Mouse (Mus musculus): ENCODE data around the gene Sidt1. TPM values are rescaled to one million over a fixed set of nuclear protein-coding genes. Genes with fewer than 3 reads are reported as not detected.
"Not testable (repeated sequence)": the region's sequence is repeated elsewhere in the genome, so short reads cannot be mapped to it uniquely, and the experiment has no call there.

The Sidt1 gene
- total RNA-seq, 2 experiments from 2014 or later, result 41.2 to 41.9 TPM

DNA sequence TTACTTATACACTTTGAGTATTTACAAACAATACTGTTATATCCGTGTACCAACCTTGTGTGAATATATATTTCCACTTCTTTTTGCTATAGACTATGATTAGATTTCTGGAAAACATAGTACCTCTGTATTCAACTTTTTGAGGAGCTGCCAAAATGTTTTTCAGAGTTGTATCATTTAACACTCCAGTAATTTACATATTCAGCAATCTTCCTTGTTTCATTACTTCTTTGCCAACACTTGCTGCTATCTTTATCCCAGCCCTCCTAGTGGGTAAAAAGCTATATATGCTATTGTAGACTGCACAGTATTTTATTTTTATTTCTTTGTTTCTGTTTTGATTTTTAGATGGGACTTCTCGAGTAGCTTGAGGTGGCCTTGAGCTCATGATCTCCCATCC, 29.2 kb downstream of the Sidt1 start:
- no peak for DNase-seq (ENCODE audit: low spot score in 2 of 2)

DNA sequence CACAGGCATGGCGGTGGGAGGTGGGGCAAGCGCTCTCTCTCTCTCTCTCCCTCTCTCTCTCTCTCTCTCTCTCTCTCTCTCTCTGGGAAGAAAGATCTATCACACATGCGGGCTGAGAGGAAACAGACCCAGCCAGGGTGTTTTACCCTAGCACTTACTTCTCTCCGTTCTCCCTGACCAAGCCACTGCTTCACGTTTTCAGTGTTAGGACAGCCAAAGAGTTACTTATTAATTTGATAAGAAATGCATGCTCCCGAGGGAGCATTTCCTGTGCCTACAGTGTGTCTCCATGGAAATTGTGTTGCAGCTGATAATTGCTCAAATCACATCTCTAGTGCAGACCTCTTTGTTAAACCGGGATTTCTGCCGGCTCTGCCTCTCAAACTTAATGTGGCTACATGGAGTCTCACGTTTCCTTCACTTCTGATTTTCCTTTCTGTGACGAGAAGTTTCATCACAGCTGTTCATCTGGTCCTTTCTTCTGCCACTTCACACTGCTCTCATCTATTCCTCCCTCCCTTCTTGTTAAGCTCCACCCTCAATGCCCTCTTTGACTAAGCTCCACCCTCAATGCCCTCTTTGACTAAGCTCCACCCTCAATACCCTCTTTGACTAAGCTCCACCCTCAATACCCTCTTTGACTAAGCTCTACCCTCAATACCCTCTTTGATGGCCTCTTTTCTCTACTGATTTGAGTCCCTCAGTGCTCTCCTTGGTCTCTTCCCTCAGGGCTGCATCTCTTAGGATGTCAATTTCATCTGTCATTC, 30.7 kb downstream of the Sidt1 start:
- DNase-seq (ENCODE audit: low spot score in 2 of 2), result no peak

DNA sequence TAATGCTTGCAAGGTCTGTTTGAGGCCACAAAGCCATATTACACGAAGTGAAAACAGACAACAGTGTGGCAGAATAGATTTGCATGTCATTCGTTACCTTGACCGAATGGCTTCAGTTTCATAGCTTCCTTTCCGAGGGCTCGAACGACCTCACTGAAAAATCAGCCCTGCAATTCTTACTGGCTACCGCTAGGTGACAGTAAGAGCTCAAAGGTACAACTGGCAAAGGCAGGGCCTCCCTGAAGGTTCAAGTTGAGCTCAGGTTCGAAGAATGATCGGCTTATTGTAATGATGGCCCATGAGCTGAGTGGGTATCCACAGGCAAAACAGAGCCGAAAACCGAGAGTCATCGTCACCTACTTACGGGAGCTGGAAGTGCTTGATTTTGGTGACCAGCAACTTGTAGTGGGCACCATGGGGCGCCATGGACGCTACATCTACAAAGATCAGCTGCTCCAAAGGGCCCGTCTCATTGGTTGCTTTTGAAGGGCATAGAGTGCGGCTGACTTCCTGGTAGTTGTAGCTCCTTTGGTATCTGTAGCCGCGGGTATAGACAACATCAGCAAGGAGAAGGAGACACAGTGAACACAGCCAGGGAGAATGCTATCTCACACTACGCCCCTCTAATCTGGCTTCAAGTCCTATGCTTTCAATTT, 33.4 kb downstream of the Sidt1 start:
- no peak for DNase-seq (ENCODE audit: low spot score in 2 of 2)

DNA sequence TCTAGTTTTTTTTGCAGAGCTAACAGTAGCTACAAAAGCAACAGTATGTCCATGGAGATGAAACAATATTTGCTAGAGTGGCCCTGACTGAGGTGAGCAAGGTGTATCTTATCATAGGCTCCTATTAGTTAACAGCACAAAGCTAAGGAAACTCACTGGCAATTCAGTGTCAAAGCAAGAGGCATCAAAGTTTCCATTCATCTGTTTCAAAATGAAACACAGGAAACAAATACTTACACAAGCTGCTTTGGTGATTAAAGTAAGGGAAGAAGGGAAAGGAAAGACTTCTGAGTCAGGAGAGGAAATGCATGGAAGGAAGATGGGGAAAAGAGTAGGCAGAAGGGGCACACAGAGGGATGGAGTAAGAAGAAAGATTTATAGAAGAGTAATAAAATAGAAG, 39.0 kb downstream of the Sidt1 start:
- DNase-seq (ENCODE audit: low spot score in 2 of 2), result no peak

DNA sequence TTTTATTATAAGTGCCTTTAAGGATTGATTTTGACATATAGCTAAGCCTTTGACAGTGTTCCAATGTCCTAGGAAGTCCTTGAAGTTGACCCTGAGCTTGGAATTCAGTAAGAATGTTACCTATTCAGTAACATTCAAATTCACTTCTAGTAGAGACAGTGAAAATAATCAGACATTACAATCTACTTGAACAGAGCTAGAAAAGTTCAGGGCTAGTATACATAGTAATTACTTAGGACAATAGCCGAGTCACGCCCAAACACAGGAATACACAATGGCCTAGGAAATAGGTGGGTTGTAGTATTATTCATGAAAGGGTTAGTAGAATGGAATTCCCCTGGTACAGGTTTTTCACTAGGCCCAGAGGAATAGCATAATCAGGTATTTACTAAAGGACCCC, 40.3 kb downstream of the Sidt1 start:
- not testable (repeated sequence) for DNase-seq (ENCODE audit: low spot score in 2 of 2)

DNA sequence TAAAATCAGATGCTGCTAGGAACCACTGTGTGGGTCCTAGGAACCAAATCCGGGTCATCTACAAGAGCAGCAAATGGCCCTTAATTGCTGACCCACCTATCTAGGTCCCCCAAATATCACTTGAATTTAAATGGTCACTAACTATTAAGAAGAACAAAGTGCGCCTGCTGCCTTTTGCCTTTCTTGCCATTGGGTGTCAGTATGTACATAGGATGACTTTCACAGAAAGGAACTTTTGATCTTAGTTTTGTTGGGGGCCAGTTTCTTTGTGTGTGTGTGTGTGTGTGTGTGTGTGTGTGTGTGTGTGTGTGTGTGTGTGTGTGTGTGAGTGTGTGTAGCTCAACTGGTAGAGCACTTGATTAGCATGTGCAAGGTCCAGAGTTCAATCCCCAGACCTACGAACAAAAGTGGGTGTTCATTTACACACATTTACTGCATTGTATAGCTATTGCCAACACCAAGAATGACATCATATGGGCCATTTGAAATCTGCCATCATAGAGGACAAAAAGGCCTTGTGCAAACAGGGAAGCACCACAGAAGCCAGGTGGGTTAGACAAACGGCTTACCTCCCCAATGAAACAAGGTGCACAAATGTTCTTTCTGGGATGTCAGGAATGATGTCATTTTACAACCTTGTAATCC, 43.9 kb downstream of the Sidt1 start:
- DNase-seq (ENCODE audit: low spot score in 2 of 2), result no peak

DNA sequence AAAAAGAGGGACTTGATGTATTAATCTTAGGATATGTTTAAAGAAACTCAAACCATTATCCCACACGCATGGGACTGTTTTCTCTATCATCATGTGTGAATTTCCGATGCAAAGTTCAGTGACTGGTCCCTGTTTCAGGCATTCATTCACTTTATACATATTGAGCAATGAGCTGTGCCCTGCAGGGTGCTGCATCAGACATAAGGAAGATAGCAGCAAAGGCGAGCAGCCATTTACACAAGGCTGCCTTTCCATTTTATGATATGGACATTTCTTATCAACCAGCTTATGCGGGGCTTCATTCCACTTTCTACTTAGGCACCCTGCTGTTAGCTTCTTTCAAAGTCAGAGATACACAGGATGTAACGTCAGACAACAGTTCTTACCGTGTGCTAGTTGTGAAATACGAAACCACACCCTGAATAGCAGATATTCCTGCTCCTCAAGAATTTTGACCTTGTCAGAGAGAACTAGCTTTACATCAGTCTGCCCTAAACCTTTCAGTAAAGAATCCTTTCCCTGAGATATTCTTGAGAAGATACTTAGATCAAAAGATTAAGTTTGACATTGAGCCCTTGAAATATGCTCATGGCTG, 45.5 kb downstream of the Sidt1 start:
- DNase-seq (ENCODE audit: low spot score in 2 of 2), result no peak

DNA sequence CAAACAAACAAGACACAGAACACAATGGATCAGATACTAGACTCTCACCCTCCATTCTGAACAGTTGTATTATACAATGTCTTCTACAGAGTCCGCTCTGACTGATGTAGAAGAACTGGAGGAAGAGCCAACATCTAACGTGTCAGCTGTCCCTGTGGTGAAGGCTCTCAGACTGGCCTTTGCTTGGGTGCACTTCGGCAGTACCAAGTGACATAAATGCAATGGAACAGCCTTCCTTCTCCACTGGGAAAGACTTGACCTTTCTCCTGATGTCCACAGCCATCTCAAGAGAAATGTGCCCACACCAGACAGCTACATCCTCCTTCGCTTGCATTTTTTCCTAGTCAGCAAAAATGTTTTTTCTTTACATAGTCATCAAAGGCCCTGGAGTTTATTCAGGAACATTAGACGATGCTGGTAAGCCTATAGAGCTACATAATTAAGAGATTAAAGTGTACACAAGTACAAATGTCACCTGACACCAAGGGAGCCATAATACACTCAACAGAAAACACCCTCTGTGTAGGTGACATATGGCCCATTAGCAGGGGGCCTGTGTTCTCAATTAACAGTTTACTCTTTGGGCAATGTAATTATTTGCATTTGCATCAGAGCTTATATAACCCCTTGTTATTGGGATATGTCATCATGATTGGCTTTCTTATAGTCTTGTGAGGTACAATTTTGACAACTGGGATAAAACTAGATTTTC, 50.2 kb downstream of the Sidt1 start:
- no peak for DNase-seq (ENCODE audit: low spot score in 2 of 2)

DNA sequence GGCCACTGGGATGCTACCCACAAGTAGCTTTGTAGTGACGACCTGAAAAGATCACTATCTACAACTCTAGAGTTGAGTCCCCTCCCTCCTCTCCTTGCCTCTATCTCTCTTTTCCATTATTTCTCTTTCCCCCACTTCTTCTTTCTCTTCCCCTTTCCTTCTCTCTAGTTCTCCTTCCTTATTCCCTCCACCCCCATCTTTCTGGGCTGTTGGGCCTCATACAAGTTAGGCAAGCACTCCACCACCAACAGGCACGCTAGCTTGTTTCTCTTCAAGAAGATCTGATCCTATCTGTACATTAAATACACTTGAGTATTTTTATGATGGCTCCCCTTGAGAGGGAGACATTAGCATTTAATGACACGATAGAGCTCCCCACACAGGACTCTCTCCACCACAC, 51.0 kb downstream of the Sidt1 start:
- no peak for DNase-seq (ENCODE audit: low spot score in 2 of 2)

DNA sequence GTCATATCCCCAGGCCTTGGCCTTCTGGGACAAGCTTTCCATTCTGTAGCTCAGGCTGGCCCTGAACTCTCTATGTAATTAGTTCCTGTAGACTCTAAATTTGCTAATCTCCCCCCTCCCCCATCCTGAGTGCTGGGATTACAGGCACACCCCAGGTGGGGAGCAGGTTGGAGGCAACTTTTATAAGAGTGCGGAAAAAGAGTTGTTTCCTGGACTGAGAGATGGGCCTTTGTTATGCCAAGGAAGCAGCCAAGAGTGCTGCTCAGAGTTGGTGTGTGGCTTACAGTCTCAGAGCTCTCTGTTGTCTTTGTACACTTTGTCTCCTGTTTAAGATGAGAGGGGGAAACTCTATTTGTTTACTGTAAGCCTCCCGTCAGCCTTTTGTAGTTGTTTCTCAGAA, 52.2 kb downstream of the Sidt1 start:
- no peak for DNase-seq (ENCODE audit: low spot score in 2 of 2)

DNA sequence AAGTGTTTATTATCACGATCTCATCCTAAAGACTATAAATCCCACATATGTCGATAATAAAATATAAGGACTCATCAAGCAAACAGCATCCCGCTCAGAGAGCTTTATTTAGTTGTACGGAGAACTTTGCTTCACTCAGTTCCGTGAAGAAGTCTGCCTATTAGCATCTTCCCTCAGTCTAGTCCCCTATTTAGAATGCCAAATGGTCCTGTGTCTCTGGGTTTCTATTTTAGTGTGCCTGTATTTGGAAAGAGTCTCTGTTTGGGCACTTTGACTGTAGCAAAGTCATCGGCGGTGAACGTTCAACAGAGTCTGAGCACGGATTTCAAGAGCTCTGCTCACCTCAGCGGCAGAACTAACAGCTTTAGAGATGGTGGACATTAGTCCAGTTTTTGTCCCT, 55.8 kb downstream of the Sidt1 start:
- no peak for DNase-seq (ENCODE audit: low spot score in 2 of 2)

DNA sequence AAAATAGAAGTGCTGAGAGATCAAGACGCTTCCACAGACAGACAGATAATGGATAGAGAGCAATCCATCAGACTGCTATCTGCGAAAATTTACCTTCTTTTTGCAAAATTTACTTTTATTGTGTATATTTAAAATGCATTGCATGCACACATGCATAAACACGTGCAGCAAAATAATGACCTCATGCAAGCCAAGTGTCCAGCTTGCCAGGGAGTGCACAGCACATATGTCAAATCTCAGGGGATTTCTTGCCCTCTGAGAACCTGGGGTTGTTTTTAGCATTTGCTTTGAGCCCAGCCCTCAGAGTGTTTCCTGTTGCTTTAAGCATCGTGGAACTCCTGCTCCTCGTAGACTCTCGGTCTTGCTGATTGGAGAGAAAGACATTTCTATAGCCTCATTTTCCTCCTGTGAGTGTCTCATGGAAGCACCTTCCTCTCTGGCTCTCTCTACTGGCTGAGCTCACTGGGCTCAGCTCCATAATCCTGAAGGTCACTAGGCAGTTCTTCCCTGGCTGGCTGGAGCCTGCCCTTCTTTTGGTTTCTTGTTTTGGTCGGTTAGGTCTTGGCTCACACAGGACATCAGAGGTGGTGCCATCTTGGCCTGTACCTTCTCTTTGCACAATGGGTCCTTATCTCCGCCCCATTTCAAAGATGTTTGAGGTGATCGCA, 61.5 kb downstream of the Sidt1 start:
- DNase-seq (ENCODE audit: low spot score in 2 of 2), result no peak

DNA sequence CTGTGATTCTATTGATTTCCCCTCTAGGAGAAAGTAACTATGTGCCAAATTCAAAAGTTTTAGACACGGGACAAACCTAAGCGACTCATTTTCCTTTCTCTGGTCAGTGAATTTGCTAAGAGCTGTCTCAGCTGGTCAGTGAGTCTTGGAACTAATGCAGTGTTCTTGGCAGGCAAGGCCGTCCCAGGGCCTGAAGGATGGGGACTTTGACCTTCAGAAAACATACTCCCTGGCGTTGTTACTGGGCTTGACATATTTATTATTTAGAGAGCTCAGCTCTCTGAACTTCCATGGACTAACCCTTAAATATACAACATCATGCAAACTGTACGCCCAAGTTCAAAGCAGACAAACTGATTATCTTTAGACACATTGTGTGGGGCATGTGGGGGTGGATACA, 62.4 kb downstream of the Sidt1 start:
- no peak for DNase-seq (ENCODE audit: low spot score in 2 of 2)

DNA sequence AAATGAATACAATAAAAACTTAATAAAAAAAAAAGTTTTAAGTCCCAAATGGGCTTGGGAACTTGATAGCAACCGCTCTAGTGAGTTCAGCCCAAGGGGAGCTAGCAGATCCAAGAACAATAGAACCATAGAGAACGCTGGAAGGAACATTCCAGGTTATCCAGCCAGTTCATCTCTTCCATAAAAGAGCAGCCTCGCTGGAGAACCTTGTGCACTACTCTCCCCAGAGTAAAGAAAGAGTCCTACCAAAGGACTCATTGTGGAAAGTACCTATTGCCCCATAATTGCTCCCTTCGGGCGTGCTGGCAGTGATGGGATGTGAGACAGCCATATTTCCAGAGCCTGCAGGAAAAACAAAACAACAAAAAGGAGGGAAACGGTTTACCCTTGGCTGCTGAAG, 63.4 kb downstream of the Sidt1 start:
- DNase-seq (ENCODE audit: low spot score in 2 of 2), result no peak

DNA sequence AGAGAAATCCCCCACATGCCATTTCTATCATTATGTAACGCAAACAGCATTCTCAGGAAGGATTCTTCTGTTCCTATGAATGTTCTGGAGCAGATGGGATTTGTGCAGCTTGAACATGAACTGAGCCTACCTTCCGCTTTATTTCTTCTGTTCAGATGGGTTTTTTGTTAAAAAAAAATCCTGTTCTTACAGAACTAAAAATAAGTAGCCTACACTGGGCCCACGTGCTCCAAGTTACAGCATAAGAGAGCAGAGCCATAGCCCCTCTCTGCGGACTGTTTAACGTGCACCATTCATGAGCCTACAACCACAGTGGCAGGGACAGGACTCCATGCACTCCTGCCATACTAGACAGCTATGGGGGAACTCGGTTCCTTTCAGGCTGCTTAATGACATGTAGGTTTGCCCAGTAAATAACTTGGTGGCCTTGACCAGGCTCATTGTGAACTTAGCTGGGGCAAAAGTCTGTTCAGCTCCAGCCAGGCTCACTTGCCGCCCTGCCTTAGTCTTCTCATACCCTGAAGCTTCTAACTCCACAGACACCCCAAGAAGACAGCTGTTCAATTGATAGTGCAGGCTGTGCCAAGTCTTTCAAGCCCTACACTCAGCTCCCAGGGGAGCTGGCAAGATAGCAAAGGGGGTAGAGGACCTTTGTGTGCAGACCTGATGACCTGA, 64.3 kb downstream of the Sidt1 start:
- peak; percentile 34 to 77 for DNase-seq (ENCODE audit: low spot score in 2 of 2)

DNA sequence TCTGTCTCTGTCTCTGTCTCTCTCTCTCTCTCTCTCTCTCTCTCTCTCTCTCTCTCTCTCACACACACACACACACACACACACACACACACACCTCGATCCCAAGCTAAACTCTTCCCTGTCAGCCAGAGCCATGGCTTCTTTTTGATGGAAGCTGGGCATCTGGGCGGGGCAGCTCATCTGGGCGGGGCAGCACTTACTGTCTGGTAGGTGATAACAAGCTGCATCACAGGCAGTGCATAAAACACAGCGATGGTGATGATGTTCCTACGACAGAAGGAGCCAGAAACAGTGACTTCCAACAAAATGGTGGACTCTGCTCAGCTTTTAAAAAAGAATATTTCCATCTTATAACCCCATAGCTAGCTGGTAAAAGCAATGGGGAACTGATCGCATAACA, 67.4 kb downstream of the Sidt1 start:
- no peak for DNase-seq (ENCODE audit: low spot score in 2 of 2)

DNA sequence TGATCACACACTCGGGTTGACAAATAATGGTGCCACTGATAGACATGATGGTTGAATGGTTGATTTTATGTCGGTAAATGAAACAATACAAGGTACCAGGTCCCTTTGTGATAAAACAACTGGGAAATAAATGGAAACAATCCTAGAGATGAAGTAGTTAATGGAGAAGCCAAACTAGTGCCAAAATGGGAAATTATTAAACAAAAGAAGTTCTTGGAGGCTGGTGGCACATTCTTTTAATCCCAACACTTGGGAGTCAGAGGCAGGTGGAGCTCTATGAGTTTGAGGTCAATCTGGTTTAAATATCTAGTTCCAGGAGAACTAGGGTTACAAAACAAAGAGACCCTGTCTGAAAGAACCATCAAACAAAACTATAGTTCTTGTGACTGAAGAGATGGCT, 68.1 kb downstream of the Sidt1 start:
- no peak for DNase-seq (ENCODE audit: low spot score in 2 of 2)

DNA sequence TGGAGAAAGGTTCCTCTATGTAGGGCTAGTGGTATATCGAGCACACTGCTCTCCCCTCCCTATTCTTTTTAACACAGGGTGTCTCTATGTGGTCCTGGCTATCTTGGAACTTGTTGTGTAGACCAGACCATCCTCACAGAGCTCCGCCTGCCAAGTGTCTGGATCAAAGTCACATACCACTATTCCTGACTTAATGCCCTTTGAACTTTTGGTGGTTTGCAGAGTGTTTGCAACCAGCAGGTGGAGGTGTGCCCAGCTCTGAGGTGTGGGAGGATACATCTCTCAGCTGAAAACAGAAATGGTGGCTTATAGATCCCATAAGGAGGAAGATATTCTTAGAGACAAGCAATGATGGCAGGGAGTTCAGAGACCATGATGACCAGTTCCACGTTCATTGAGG, 75.5 kb downstream of the Sidt1 start:
- DNase-seq (ENCODE audit: low spot score in 2 of 2), result no peak

DNA sequence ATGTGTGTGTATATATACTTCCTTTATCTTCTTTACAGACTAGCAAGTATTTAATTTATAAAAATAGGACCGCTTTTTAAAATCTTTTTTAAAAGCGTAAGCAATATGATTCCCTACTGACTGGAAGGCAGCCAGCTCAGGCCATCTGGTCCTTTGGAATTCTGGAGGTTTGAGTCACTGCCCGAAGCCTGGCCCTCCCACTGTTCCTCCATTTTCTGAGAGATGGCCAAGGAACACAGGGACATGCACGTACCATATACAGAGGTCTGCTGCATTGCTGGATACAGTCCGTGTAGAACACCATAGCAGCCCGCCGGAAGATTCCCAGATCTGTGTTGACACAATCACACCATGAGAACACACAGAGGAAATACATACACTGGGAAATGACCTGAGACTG, 78.3 kb downstream of the Sidt1 start:
- DNase-seq (ENCODE audit: low spot score in 2 of 2), result peak; percentile 60 to 76
